Mouse (Mus musculus) testis, adult 2 months (tissue): Measurements from ENCODE around the gene Ralgapa1.

Source experiments
- CTCF ChIP-seq: fragments of 200-500 bp; IDR thresholded peaks from 2 replicates; pipeline ENCODE4 v1.5.1; 2012; ENCODE audit warnings: low read depth, mild to moderate bottlenecking, inconsistent platforms, low read length, moderate library complexity; ENCODE audit not compliant: control insufficient read depth, insufficient read depth, insufficient replicate concordance
- POLR2A ChIP-seq: fragments of 200-500 bp; IDR thresholded peaks from 2 replicates; pipeline ENCODE4 v1.6.1; 2012; ENCODE audit warnings: low read depth, mild to moderate bottlenecking, inconsistent platforms, low read length, moderate library complexity; ENCODE audit not compliant: control insufficient read depth

- TF ChIP-seq CTCF, result no peak
- TF ChIP-seq POLR2A, result no peak
Observed at GRCm38 (mm10) chr12:55598537-55598886, 222.5 kb downstream of the Ralgapa1 start.
